In genomic region chr12:71640058-71640501, GRCm38 (mm10) we compare ENCODE assay signal across 10 mouse cellular contexts.
A peak's percentile ranks its signal among the peaks of the same experiment; 100 is the strongest.
DNase-seq lines count a peak whose midpoint lies in the region; ATAC-seq and TF ChIP-seq lines count a peak whose summit lies in the region.
"Had no signal": no experiment of that assay in that cellular context is flagged by ENCODE, and none has a peak within 500 bp of the region (broad histone marks: within the 10 kb centered on the region; RNA-seq: fewer than 3 reads in every experiment).

No protein-coding gene starts in this region.

- H3K9me3 ChIP-seq in liver, postnatal 0 days (ENCODE audit: low read length): no peaks in the 10 kb centered on the region
- H3K9me3 ChIP-seq in heart, embryonic 16.5 days (replicated peaks; ENCODE audit: control insufficient read depth, low read length): no peaks in the 10 kb centered on the region
- H3K9me3 ChIP-seq: forebrain, embryonic 15.5 days; liver, embryonic 13.5 days had no signal

- no peak overlapping the region for H3K4me3 ChIP-seq in liver, postnatal 0 days (ENCODE audit: low read depth, low read length)
- H3K4me3 ChIP-seq in heart, embryonic 16.5 days (ENCODE audit: low read length): no peak overlapping the region
- H3K4me3 ChIP-seq: forebrain, embryonic 15.5 days; liver, embryonic 13.5 days had no signal

- H3K27ac ChIP-seq in liver, postnatal 0 days (ENCODE audit: low read depth): no peak overlapping the region
- H3K27ac ChIP-seq in heart, embryonic 16.5 days (ENCODE audit: low read length): peak overlapping the region; percentile 38
- H3K27ac ChIP-seq: forebrain, embryonic 15.5 days; liver, embryonic 13.5 days had no signal

- no peaks in the 10 kb centered on the region for H3K4me1 ChIP-seq in liver, postnatal 0 days (ENCODE audit: insufficient read depth)
- H3K4me1 ChIP-seq in heart, embryonic 16.5 days (ENCODE audit: control insufficient read depth, insufficient read depth, low read length): peaks cover 14% of the 10 kb centered on the region
- H3K4me1 ChIP-seq: liver, embryonic 13.5 days had no signal

- no peaks in the 10 kb centered on the region for H3K36me3 ChIP-seq in liver, postnatal 0 days (replicated peaks; ENCODE audit: insufficient read depth, low read length)
- H3K36me3 ChIP-seq in heart, embryonic 16.5 days (ENCODE audit: control insufficient read depth, insufficient read depth): no peaks in the 10 kb centered on the region
- H3K36me3 ChIP-seq: forebrain, embryonic 15.5 days; liver, embryonic 13.5 days had no signal

- ATAC-seq in liver, postnatal 0 days: no peak
- ATAC-seq in heart, embryonic 16.5 days (replicated peaks; ENCODE audit: extremely low read depth, insufficient read depth, low FRiP score): 0 out of 2 replicates have a peak, but pooled peaks have one; percentile 60
- ATAC-seq: forebrain, embryonic 15.5 days had no signal

- 56% methylated on average over 10 of the region's 10 CpGs for WGBS in liver, postnatal 0 days (ENCODE audit: insufficient replicate concordance)
- 12% methylated on average over 10 of the region's 10 CpGs for WGBS in heart, embryonic 16.5 days

- no peaks in the 10 kb centered on the region for H3K27me3 ChIP-seq in liver, postnatal 0 days (ENCODE audit: insufficient read depth, low read length)
- no peaks in the 10 kb centered on the region for H3K27me3 ChIP-seq in heart, embryonic 16.5 days (ENCODE audit: control insufficient read depth, insufficient read depth, low read length)
- H3K27me3 ChIP-seq: forebrain, embryonic 15.5 days; liver, embryonic 13.5 days had no signal

- no peak for TF ChIP-seq CTCF in liver, postnatal 0 days (IDR thresholded peaks at IDR 0.05; ENCODE audit: low read depth)

- H3K4me2 ChIP-seq in liver, postnatal 0 days (ENCODE audit: low read depth, low read length): no peak overlapping the region
- peak overlapping the region; percentile 26 for H3K4me2 ChIP-seq in heart, embryonic 16.5 days (ENCODE audit: low read depth, low read length)
- H3K4me2 ChIP-seq: forebrain, embryonic 15.5 days; liver, embryonic 13.5 days had no signal

- H3K9ac ChIP-seq in liver, postnatal 0 days (replicated peaks): no peak overlapping the region
- peak overlapping the region; percentile 35; the same call in 1 of the 2 replicates for H3K9ac ChIP-seq in heart, embryonic 16.5 days (ENCODE audit: low read length)
- H3K9ac ChIP-seq: forebrain, embryonic 15.5 days; liver, embryonic 13.5 days had no signal

- no peak for TF ChIP-seq EP300 in liver, postnatal 0 days (IDR thresholded peaks at IDR 0.05; ENCODE audit: low read depth)

- peak; percentile 38 for DNase-seq in adrenal gland, adult 2 months
- no peak for DNase-seq in adrenal gland, adult 18-20 months (ENCODE audit: low spot score in 2 of 2)
- peak; percentile 17 for DNase-seq in liver
- DNase-seq in liver, postnatal 0 days: no peak
- DNase-seq in lung, postnatal 14 days: peak; percentile 28
- DNase-seq in cerebellum, postnatal 14 days: no peak
- DNase-seq in embryo, embryonic 10.5 days (ENCODE audit: low spot score): no peak
- DNase-seq: liver, embryonic 13.5 days had no signal

Comparison
In these comparisons a context has a peak if more than half of its experiments do, and no peak if none do; other contexts are left out.
1. DNase-seq: peak in adrenal gland, adult 2 months (single experiment), liver (single experiment) and lung, postnatal 14 days (single experiment); none in adrenal gland, adult 18-20 months (0 of 2), liver, postnatal 0 days (single experiment), cerebellum, postnatal 14 days (0 of 2) and embryo, embryonic 10.5 days (single experiment).